Mouse (Mus musculus) heart, embryonic 10.5 days (tissue): ENCODE measurements around the gene Osbpl10. TPM values are rescaled to one million over a fixed set of nuclear protein-coding genes. Genes with fewer than 3 reads are reported as not detected.

Source experiments
- DNase-seq: peaks from one replicate; pipeline ENCODE4 v3.0.0-alpha.2; 2017; ENCODE audit warnings: low spot score
- H3K27ac ChIP-seq: fragments of 300-500 bp; sonication (generic); 2 replicates; pipeline ENCODE4 v1.5.1; 2016; ENCODE audit warnings: mild to moderate bottlenecking
- H3K27me3 ChIP-seq: fragments of 300-500 bp; sonication (generic); 2 replicates; pipeline ENCODE4 v1.6.1; 2016; ENCODE audit warnings: mild to moderate bottlenecking; ENCODE audit not compliant: poor library complexity, insufficient read depth, severe bottlenecking
- H3K36me3 ChIP-seq: fragments of 300-500 bp; sonication (generic); 2 replicates; pipeline ENCODE4 v1.6.1; 2016; ENCODE audit warnings: mild to moderate bottlenecking, moderate library complexity
- H3K4me1 ChIP-seq: fragments of 300-500 bp; sonication (generic); 2 replicates; pipeline ENCODE4 v1.6.1; 2016; ENCODE audit warnings: mild to moderate bottlenecking
- H3K4me3 ChIP-seq: fragments of 300-500 bp; sonication (generic); 2 replicates; pipeline ENCODE4 v1.5.1; 2016; ENCODE audit warnings: mild to moderate bottlenecking, moderate library complexity
- H3K9me3 ChIP-seq: fragments of 300-500 bp; sonication (generic); 2 replicates; pipeline ENCODE4 v1.6.1; 2016; ENCODE audit warnings: mild to moderate bottlenecking, moderate library complexity
- WGBS: fragments of 180-500 bp; shearing (Covaris S2); methylation state at CpG from one replicate; pipeline ENCODE4 v1.1.7; 2016; 5-methylcytosine and 5-hydroxymethylcytosine counted together
- polyA plus RNA-seq: library from polyadenylated mRNA; unstranded; fragments of >200 nt; fragmentation: Nextera tagmentation; extraction: Ambion mirVana; gene quantifications from 2 replicates; pipeline ENCODE4 v1.2.1, GENCODE M21; 2016

The Osbpl10 gene
- polyA plus RNA-seq, 1 experiment from 2014 or later, result 1.7 TPM

GRCm38 (mm10) chr9:115067071-115067470 is 88.7 kb downstream of the Osbpl10 start:
- no peak for DNase-seq
- Histone ChIP-seq H3K9me3 (no peaks in the 10 kb centered on the region), H3K36me3 (peaks cover 7% of the 10 kb centered on the region; the same call in 1 of the 2 replicates), H3K27ac (no peak overlapping the region), H3K27me3 (no peaks in the 10 kb centered on the region), H3K4me1 (peaks cover 12% of the 10 kb centered on the region; the same call in 1 of the 2 replicates), H3K4me3 (no peak overlapping the region)
- 63% methylated on average over 8 of the region's 9 CpGs for WGBS

GRCm38 (mm10) chr9:115075191-115075590 is 96.8 kb downstream of the Osbpl10 start:
- 80% methylated on average over 4 of the region's 4 CpGs for WGBS
- Histone ChIP-seq H3K27me3 (no peaks in the 10 kb centered on the region), H3K36me3 (peaks cover 11% of the 10 kb centered on the region; the same call in 1 of the 2 replicates), H3K9me3 (no peaks in the 10 kb centered on the region), H3K27ac (no peak overlapping the region), H3K4me1 (no peaks in the 10 kb centered on the region), H3K4me3 (no peak overlapping the region)
- DNase-seq, result no peak

GRCm38 (mm10) chr9:115088295-115088993 is 110.1 kb downstream of the Osbpl10 start:
- peak; percentile 88 for DNase-seq
- no peaks in the 10 kb centered on the region for H3K27me3 ChIP-seq
- peak overlapping the region; percentile 18 for H3K27ac ChIP-seq
- 32% methylated on average over 17 of the region's 17 CpGs for WGBS
- H3K9me3 ChIP-seq, result 0 out of 2 replicates have a peak, but pooled peaks cover 3% of the 10 kb centered on the region
- peaks cover 10% of the 10 kb centered on the region for H3K4me1 ChIP-seq
- H3K36me3 ChIP-seq, result peaks cover 7% of the 10 kb centered on the region
- no peak overlapping the region for H3K4me3 ChIP-seq

DNA sequence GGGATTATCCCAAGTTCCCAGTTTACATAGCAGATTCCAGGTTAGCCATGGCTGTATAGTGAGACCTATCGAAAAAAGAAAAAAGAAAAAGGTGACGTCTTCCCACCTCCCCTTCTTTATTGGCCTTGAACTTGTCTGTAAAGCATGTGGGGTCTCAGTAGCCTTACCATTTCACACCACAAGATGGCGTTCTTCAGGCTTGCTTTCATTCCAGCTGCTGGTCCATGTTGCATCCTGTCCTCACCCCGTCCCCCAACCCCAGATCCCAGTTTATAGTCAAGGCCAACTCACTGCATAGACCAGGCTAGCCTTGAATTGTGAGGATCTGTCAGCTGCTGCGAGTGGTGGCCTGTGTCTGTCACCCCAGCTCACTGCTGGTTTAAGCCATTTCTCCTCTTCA is 111.3 kb downstream of the Osbpl10 start:
- Histone ChIP-seq H3K36me3 (peaks cover 7% of the 10 kb centered on the region), H3K27me3 (no peaks in the 10 kb centered on the region), H3K27ac (no peak overlapping the region), H3K9me3 (0 out of 2 replicates have a peak, but pooled peaks cover 3% of the 10 kb centered on the region), H3K4me3 (no peak overlapping the region), H3K4me1 (peaks cover 10% of the 10 kb centered on the region)
- DNase-seq, result no peak
- 71% methylated on average over 5 of the region's 5 CpGs for WGBS

DNA sequence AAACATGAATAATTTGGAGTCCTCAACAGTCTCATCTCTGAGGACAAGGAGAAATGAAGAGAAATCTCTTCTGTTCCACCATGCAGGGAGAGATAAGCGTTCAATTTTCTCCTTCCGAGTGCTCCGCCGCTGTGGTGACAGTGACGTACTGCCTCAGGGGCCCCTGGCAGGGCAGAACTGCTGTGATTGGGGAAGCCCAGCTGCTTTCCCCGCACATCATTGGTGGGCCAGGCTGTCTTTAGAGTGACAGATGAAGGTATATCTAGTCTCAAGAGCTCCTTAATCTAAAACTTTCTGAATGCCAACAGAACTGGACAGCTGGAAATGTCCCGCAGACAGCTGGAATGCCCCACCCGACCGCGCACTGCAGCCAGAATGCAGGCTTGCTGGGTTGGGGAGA is 118.1 kb downstream of the Osbpl10 start:
- DNase-seq, result peak; percentile 81
- H3K9me3 ChIP-seq, result no peaks in the 10 kb centered on the region
- no peaks in the 10 kb centered on the region for H3K27me3 ChIP-seq
- 0 out of 2 replicates have a peak overlapping the region, but pooled peaks have one; percentile 29 for H3K27ac ChIP-seq
- peaks cover 9% of the 10 kb centered on the region for H3K4me1 ChIP-seq
- H3K36me3 ChIP-seq, result no peaks in the 10 kb centered on the region
- 50% methylated on average over 10 of the region's 10 CpGs for WGBS
- H3K4me3 ChIP-seq, result peak overlapping the region; percentile 41; the same call in 1 of the 2 replicates

- DNase-seq, result no peak
- H3K27me3 ChIP-seq, result no peaks in the 10 kb centered on the region
- H3K4me1 ChIP-seq, result peaks cover 9% of the 10 kb centered on the region
- WGBS, result 86% methylated on average over 4 of the region's 4 CpGs
- H3K9me3 ChIP-seq, result no peaks in the 10 kb centered on the region
- H3K36me3 ChIP-seq, result no peaks in the 10 kb centered on the region
- no peak overlapping the region for H3K27ac ChIP-seq
- no peak overlapping the region for H3K4me3 ChIP-seq
These were observed 119.0 kb downstream of the Osbpl10 start for GRCm38 (mm10) chr9:115097340-115097739.

DNA sequence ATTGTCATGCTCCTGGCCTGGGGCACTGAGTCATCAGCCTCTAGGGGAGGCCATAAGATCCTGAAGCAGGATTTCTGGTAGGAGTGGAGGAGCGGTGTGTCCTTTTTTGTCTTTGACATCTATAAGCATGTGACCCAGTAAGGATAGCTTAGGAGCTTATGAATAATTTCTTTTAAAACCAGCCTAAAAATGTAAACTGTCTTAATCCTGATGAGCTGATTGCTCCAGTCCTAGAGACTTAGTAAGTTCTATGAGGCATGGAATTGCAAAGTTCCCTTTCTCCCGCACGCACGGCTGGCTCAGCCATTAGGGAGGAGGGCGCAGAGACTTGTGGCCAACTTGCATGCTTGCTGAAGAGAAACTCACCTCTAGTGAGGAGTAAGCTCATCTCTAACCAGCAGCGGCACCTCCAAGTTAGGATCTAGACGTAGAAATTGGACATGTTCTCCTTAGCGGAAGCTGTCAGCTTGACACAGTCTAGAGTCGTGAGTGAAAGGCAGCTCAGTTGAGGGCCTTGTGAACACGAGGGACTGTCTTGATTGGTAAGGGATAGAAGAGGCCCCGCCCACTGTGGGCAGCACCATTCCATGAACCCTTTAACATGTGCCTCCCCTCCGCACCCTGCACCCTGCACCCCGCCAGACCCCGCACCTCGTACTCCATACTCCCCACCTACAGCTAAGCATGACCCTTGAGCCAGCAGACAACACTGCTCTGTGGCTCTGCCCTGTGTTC is 122.0 kb downstream of the Osbpl10 start:
- WGBS, result 83% methylated on average over 15 of the region's 15 CpGs
- H3K4me3 ChIP-seq, result no peak overlapping the region
- no peaks in the 10 kb centered on the region for H3K36me3 ChIP-seq
- DNase-seq, result no peak
- no peaks in the 10 kb centered on the region for H3K9me3 ChIP-seq
- no peak overlapping the region for H3K27ac ChIP-seq
- H3K27me3 ChIP-seq, result no peaks in the 10 kb centered on the region
- H3K4me1 ChIP-seq, result peaks cover 9% of the 10 kb centered on the region

DNA sequence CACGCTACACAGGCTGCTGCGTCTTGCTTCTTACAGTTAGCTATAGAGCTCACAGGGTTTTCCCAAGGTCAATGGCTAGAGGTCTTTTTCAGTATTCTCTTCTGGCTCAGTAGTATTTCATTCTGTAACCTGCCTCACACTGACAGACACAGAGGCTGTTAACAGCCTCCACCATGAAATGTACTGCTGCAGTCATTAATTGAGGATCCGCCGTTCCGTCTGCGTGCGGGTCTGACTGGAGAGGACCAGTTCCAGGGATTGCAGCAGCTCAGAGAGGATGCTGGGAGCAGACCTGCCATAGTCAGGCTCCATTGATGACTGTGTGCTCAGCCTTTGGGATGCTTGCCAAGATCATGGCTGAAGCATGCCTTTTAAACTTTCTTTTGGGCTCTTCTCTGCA is 129.1 kb downstream of the Osbpl10 start:
- H3K27ac ChIP-seq, result no peak overlapping the region
- DNase-seq, result no peak
- no peaks in the 10 kb centered on the region for H3K4me1 ChIP-seq
- no peaks in the 10 kb centered on the region for H3K9me3 ChIP-seq
- H3K4me3 ChIP-seq, result no peak overlapping the region
- WGBS, result 88% methylated on average over 7 of the region's 7 CpGs
- H3K27me3 ChIP-seq, result no peaks in the 10 kb centered on the region
- H3K36me3 ChIP-seq, result no peaks in the 10 kb centered on the region

- WGBS, result 62% methylated on average over 3 of the region's 3 CpGs
- H3K4me3 ChIP-seq, result no peak overlapping the region
- no peak overlapping the region for H3K27ac ChIP-seq
- H3K27me3 ChIP-seq, result no peaks in the 10 kb centered on the region
- H3K4me1 ChIP-seq, result no peaks in the 10 kb centered on the region
- no peaks in the 10 kb centered on the region for H3K9me3 ChIP-seq
- H3K36me3 ChIP-seq, result no peaks in the 10 kb centered on the region
- DNase-seq, result no peak
These were observed 132.3 kb downstream of the Osbpl10 start for GRCm38 (mm10) chr9:115110655-115111054.

DNA sequence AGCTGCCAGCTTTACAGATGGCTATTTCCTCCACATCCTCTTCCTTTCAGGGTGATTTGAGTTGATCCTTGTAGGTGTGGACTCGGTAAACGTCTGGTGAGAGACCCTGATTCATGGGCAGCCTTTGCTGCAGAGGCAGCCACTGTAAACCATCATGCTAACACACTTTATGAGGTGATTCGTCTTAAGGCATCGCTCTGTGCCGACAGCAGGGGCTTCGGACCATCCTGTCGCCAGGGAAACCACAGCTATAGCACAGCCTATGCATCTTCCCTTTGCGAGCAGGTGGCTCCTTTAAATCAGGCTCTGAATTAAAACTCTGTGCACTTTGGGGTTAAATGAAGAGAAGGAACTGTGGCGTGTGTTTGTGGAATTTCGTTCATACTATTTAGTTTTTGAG is 138.9 kb downstream of the Osbpl10 start:
- no peaks in the 10 kb centered on the region for H3K27me3 ChIP-seq
- no peak overlapping the region for H3K4me3 ChIP-seq
- WGBS, result 78% methylated on average over 10 of the region's 10 CpGs
- no peak for DNase-seq
- peaks cover 12% of the 10 kb centered on the region for H3K4me1 ChIP-seq
- no peaks in the 10 kb centered on the region for H3K9me3 ChIP-seq
- H3K27ac ChIP-seq, result no peak overlapping the region
- no peaks in the 10 kb centered on the region for H3K36me3 ChIP-seq

DNA sequence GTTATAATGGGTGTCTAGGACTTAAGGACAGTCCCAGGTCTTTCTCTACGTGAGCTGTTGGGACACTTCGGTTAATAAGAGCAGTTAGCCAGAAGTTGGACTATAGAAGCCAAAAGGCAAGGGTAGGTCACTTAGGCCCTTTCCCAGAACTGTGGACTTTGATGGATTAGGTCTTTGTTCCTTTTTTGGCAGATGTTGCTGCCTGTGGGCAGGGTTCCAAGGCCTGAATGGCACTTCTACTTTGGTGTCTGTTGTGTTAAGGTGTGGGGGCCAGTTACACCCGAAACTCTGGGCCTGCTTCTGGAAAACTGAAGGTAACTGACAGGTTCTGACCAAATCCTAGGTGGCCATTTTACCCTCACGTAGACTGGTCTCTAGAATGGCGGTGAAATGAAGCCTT is 141.9 kb downstream of the Osbpl10 start:
- H3K36me3 ChIP-seq, result no peaks in the 10 kb centered on the region
- H3K9me3 ChIP-seq, result no peaks in the 10 kb centered on the region
- WGBS, result 85% methylated on average over 5 of the region's 5 CpGs
- no peak overlapping the region for H3K4me3 ChIP-seq
- H3K27me3 ChIP-seq, result no peaks in the 10 kb centered on the region
- no peak overlapping the region; the same call in 1 of the 2 replicates for H3K27ac ChIP-seq
- no peak for DNase-seq
- peaks cover 12% of the 10 kb centered on the region for H3K4me1 ChIP-seq

DNA sequence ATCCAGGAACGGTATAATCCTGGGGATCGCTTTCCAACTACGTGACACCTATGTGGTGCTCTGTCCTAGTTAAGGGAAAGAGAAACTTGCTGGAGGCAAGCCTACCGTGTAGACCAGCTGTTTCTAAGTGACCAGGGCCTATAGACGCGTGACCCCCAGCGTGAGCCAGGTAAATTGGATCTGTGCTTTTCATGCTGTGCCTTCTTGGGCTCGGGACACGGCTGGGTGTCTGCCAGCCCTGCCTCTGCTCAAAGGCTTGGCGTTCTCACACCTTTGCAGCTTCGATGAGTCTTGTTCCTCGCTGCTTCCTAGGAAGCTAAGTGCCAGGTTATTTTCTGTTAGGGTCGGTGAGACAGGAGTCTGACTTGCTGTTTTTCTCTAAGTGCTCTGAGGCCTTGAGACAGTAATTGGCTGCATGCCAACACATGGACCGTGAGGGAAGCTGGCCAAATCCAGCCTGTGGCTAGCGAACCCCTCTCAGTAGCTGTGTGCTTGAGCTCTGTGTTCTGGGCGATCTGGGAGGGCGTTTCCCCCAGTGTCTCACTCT is 142.4 kb downstream of the Osbpl10 start:
- no peak for DNase-seq

GRCm38 (mm10) chr9:115127342-115127741 is 149.0 kb downstream of the Osbpl10 start:
- H3K36me3 ChIP-seq, result no peaks in the 10 kb centered on the region
- no peak overlapping the region for H3K4me3 ChIP-seq
- WGBS, result 63% methylated on average over 10 of the region's 10 CpGs
- H3K27ac ChIP-seq, result no peak overlapping the region
- no peaks in the 10 kb centered on the region; the same call in 1 of the 2 replicates for H3K27me3 ChIP-seq
- H3K4me1 ChIP-seq, result peaks cover 4% of the 10 kb centered on the region; the same call in 1 of the 2 replicates
- DNase-seq, result no peak
- H3K9me3 ChIP-seq, result no peaks in the 10 kb centered on the region

More for the DNA sequence above, 142.4 kb downstream of the Osbpl10 start:
- Histone ChIP-seq H3K27me3 (no peaks in the 10 kb centered on the region), H3K9me3 (no peaks in the 10 kb centered on the region), H3K27ac (no peak overlapping the region; the same call in 1 of the 2 replicates), H3K4me1 (peaks cover 12% of the 10 kb centered on the region), H3K4me3 (no peak overlapping the region), H3K36me3 (no peaks in the 10 kb centered on the region)
- 59% methylated on average over 17 of the region's 17 CpGs for WGBS
